In genomic region chr5:102777255-102777654, GRCm38 (mm10) we compare ENCODE assay signal across 26 mouse cellular contexts.
DNase-seq lines count a peak whose midpoint lies in the region; ATAC-seq and TF ChIP-seq lines count a peak whose summit lies in the region.
"Had no signal": no experiment of that assay in that cellular context is flagged by ENCODE, and none has a peak within 500 bp of the region (broad histone marks: within the 10 kb centered on the region; RNA-seq: fewer than 3 reads in every experiment).

No protein-coding gene starts in this region.

- H3K9me3 ChIP-seq in kidney, embryonic 15.5 days (replicated peaks), result no peaks in the 10 kb centered on the region
- no peaks in the 10 kb centered on the region for H3K9me3 ChIP-seq in hindbrain, postnatal 0 days (ENCODE audit: low read length)
- H3K9me3 ChIP-seq in heart, embryonic 12.5 days (replicated peaks), result no peaks in the 10 kb centered on the region
- H3K9me3 ChIP-seq in hindbrain, embryonic 12.5 days (replicated peaks), result no peaks in the 10 kb centered on the region
- H3K9me3 ChIP-seq: forebrain, embryonic 15.5 days; limb, embryonic 10.5 days; liver, embryonic 15.5 days; lung, embryonic 15.5 days; midbrain, embryonic 10.5 days had no signal

- H3K36me3 ChIP-seq in kidney, embryonic 15.5 days, result no peaks in the 10 kb centered on the region
- no peaks in the 10 kb centered on the region for H3K36me3 ChIP-seq in hindbrain, postnatal 0 days (ENCODE audit: insufficient read depth, low read length)
- H3K36me3 ChIP-seq in heart, embryonic 12.5 days, result no peaks in the 10 kb centered on the region
- H3K36me3 ChIP-seq in hindbrain, embryonic 12.5 days, result no peaks in the 10 kb centered on the region
- H3K36me3 ChIP-seq: forebrain, embryonic 15.5 days; limb, embryonic 10.5 days; liver, embryonic 15.5 days; lung, embryonic 15.5 days; midbrain, embryonic 10.5 days had no signal

- no peaks in the 10 kb centered on the region for H3K27me3 ChIP-seq in kidney, embryonic 15.5 days
- no peaks in the 10 kb centered on the region for H3K27me3 ChIP-seq in hindbrain, postnatal 0 days (ENCODE audit: insufficient read depth, low read length)
- H3K27me3 ChIP-seq in heart, embryonic 12.5 days (replicated peaks), result no peaks in the 10 kb centered on the region
- no peaks in the 10 kb centered on the region for H3K27me3 ChIP-seq in hindbrain, embryonic 12.5 days
- H3K27me3 ChIP-seq: forebrain, embryonic 15.5 days; liver, embryonic 15.5 days; lung, embryonic 15.5 days had no signal

- no peak overlapping the region for H3K4me2 ChIP-seq in kidney, embryonic 15.5 days
- H3K4me2 ChIP-seq in hindbrain, postnatal 0 days (ENCODE audit: low read depth, low read length), result no peak overlapping the region
- H3K4me2 ChIP-seq in heart, embryonic 12.5 days, result no peak overlapping the region
- H3K4me2 ChIP-seq in hindbrain, embryonic 12.5 days (replicated peaks), result no peak overlapping the region
- H3K4me2 ChIP-seq: forebrain, embryonic 15.5 days; hindbrain, embryonic 14.5 days; liver, embryonic 15.5 days; lung, embryonic 15.5 days had no signal

- DNase-seq in kidney, adult 11 months, result no peak
- peak; percentile 6 to 12 for DNase-seq in B cell, adult 2 months
- peak; percentile 41 for DNase-seq in CD4-positive, CD25-positive, alpha-beta regulatory T cell, adult 2 months (ENCODE audit: low read depth, low spot score)
- DNase-seq in hindbrain, postnatal 0 days (ENCODE audit: low spot score), result no peak
- DNase-seq: adrenal gland, postnatal 10 days; cerebellum, adult 2 months; cerebellum, postnatal 36 days; embryo, embryonic 11 days; gastrocnemius, postnatal 10 days; heart, postnatal 36 days; kidney, postnatal 25 days; liver; thymus, adult 2 months had no signal

- ATAC-seq in kidney, embryonic 15.5 days (replicated peaks; ENCODE audit: low FRiP score), result no peak
- ATAC-seq in inflammation-experienced regulatory T-cells, adult 6 months, result peak; percentile 56
- no peak for ATAC-seq in hindbrain, postnatal 0 days
- ATAC-seq in heart, embryonic 12.5 days (ENCODE audit: insufficient number of reproducible peaks, low FRiP score), result no peak
- ATAC-seq in hindbrain, embryonic 12.5 days (ENCODE audit: low FRiP score), result no peak
- ATAC-seq: forebrain, embryonic 15.5 days; intestine, embryonic 16.5 days; midbrain, embryonic 16.5 days had no signal

- H3K9ac ChIP-seq in kidney, embryonic 15.5 days, result no peak overlapping the region
- no peak overlapping the region for H3K9ac ChIP-seq in hindbrain, postnatal 0 days (replicated peaks; ENCODE audit: low read length)
- H3K9ac ChIP-seq in heart, embryonic 12.5 days, result no peak overlapping the region
- no peak overlapping the region for H3K9ac ChIP-seq in hindbrain, embryonic 12.5 days
- H3K9ac ChIP-seq: forebrain, embryonic 15.5 days; hindbrain, embryonic 14.5 days; liver, embryonic 15.5 days; lung, embryonic 15.5 days had no signal

- H3K4me1 ChIP-seq in kidney, embryonic 15.5 days, result peaks cover 33% of the 10 kb centered on the region
- no peaks in the 10 kb centered on the region for H3K4me1 ChIP-seq in hindbrain, postnatal 0 days (ENCODE audit: insufficient read depth, low read length)
- H3K4me1 ChIP-seq in heart, embryonic 12.5 days (replicated peaks), result peaks cover 21% of the 10 kb centered on the region
- H3K4me1 ChIP-seq in hindbrain, embryonic 12.5 days, result peaks cover 3% of the 10 kb centered on the region
- H3K4me1 ChIP-seq: forebrain, embryonic 15.5 days; liver, embryonic 15.5 days had no signal

- H3K4me3 ChIP-seq in kidney, embryonic 15.5 days (replicated peaks), result no peak overlapping the region
- H3K4me3 ChIP-seq in hindbrain, postnatal 0 days (ENCODE audit: low read length), result no peak overlapping the region
- no peak overlapping the region for H3K4me3 ChIP-seq in heart, embryonic 12.5 days
- H3K4me3 ChIP-seq in hindbrain, embryonic 12.5 days, result no peak overlapping the region
- H3K4me3 ChIP-seq: forebrain, embryonic 15.5 days; limb, embryonic 10.5 days; liver, embryonic 15.5 days; lung, embryonic 15.5 days; midbrain, embryonic 10.5 days had no signal

- 0 out of 2 replicates have a peak overlapping the region, but pooled peaks have one; percentile 49 for H3K27ac ChIP-seq in kidney, embryonic 15.5 days
- H3K27ac ChIP-seq in hindbrain, postnatal 0 days, result no peak overlapping the region
- no peak overlapping the region for H3K27ac ChIP-seq in heart, embryonic 12.5 days (ENCODE audit: poor library complexity, severe bottlenecking)
- H3K27ac ChIP-seq in hindbrain, embryonic 12.5 days, result no peak overlapping the region
- H3K27ac ChIP-seq: forebrain, embryonic 15.5 days; hindbrain, embryonic 14.5 days; limb, embryonic 10.5 days; liver, embryonic 15.5 days; lung, embryonic 15.5 days; macrophage; midbrain, embryonic 10.5 days had no signal

- no peak for TF ChIP-seq CTCF in hindbrain, postnatal 0 days (IDR thresholded peaks at IDR 0.05; ENCODE audit: low read depth)

- 89% methylated on average over 9 of the region's 9 CpGs for WGBS in kidney, embryonic 15.5 days
- 91% methylated on average over 9 of the region's 9 CpGs for WGBS in hindbrain, postnatal 0 days
- 84% methylated on average over 9 of the region's 9 CpGs for WGBS in heart, embryonic 12.5 days
- 93% methylated on average over 9 of the region's 9 CpGs for WGBS in hindbrain, embryonic 12.5 days

Comparison
In these comparisons a context has a peak if more than half of its experiments do, and no peak if none do; other contexts are left out.
1. DNase-seq: peak in B cell, adult 2 months (2 of 2) and CD4-positive, CD25-positive, alpha-beta regulatory T cell, adult 2 months (single experiment); none in kidney, adult 11 months (single experiment) and hindbrain, postnatal 0 days (single experiment).